Mouse (Mus musculus): Measurements from ENCODE around the gene Kpna6.
"Not testable (repeated sequence)": the region's sequence is repeated elsewhere in the genome, so short reads cannot be mapped to it uniquely, and the experiment has no call there.

The Kpna6 gene

GRCm38 (mm10) chr4:129672083-129672877, at the start of gene Kpna6:
TSS of gene Kpna6 (minus strand) at chr4:129672767.
- peak; percentile 92 for DNase-seq (ENCODE audit: low read depth, low spot score)

GRCm38 (mm10) chr4:129716310-129716709, 43.7 kb upstream of the Kpna6 start:
- no peak for DNase-seq (ENCODE audit: low read depth, low spot score)

GRCm38 (mm10) chr4:129709486-129710129, 37.0 kb upstream of the Kpna6 start:
- no peak for DNase-seq (ENCODE audit: low read depth, low spot score)

DNA sequence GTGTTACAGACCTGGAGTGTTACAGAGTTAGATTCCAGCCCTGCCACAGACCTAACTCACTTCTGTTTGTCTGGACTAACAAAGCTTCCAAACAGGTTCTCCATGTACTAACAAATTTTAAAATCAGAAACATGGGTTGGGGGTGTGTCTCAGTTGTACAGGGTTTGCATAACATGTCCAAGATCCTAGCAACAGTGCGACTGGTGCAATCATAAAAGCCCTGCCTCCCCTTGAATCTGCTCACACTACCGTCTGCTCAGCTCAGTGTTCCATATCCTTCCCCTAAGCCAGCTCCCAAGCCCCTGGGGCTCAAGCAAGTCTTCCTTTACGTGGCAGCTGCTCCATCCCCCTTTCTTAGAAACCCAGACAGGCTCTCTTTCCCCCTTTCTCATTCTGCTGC, 34.2 kb upstream of the Kpna6 start:
- no peak for DNase-seq (ENCODE audit: low read depth, low spot score)

- peak; percentile 90 for DNase-seq (ENCODE audit: low read depth, low spot score)
Measured at GRCm38 (mm10) chr4:129702454-129702853, 29.9 kb upstream of the Kpna6 start.

DNA sequence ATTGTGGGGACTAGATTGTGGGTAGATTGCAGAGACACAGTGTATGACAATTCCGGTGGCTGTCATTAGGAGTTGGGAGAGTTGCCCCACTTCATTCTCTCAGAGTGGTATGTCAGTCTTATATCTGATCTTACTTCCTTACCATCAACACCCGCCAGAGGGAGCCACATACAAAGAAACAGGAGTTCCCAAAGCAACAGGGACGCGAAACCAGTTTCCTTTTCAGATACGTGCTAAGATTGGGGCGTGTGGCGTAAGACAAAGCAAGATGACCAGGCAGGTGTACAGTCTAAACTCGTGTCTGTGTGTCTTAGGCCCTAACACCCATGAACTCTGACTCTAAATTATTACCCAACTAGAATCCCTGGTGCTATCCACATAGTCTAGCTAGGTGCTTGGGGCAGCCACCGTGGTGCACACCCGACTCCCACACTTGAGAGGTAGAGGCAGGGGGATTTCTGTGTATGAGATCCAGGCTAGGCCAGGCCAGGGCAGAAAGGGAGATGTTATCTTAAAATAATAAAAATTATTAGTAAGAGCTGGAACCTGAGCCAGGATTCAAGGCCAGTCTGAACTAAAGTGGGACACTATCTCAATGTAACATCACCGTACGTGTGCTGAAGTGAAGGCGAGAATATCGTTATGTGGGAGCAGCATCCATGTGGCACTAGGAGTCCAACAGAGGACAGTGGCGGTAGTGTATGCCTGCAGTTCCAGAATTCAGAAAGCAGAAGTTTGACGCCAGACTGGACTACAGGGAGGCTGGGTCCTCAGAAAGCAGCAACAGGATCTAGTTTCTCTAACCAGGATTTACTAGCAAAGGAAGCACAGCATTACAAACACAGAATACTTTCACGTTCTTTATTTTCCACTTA, 29.2 kb upstream of the Kpna6 start:
- peak; percentile 89 for DNase-seq (ENCODE audit: low read depth, low spot score)

GRCm38 (mm10) chr4:129700661-129701060, 28.1 kb upstream of the Kpna6 start:
- DNase-seq (ENCODE audit: low read depth, low spot score): not testable (repeated sequence)

- no peak for DNase-seq (ENCODE audit: low read depth, low spot score)
Measured at GRCm38 (mm10) chr4:129700216-129700615, 27.6 kb upstream of the Kpna6 start.

DNA sequence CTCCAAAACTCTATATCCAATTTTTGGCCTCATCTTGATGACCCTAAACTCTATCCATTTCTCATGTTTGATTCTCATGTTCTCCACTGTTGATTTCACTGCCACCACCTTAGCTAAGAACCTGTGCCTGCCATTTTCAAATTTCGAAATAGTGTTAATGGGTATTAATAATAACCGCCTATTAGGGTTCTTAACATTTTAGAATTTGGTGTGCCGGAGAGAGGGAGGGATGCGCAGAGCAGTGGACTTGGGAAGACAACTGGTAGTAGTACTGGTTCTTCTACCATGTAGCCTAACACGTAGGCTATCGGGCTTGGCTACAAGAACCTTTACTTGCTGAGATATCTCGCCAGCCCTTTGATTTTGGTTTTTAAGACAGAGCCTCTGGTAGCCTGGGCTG, 24.6 kb upstream of the Kpna6 start:
- no peak for DNase-seq (ENCODE audit: low read depth, low spot score)

DNA sequence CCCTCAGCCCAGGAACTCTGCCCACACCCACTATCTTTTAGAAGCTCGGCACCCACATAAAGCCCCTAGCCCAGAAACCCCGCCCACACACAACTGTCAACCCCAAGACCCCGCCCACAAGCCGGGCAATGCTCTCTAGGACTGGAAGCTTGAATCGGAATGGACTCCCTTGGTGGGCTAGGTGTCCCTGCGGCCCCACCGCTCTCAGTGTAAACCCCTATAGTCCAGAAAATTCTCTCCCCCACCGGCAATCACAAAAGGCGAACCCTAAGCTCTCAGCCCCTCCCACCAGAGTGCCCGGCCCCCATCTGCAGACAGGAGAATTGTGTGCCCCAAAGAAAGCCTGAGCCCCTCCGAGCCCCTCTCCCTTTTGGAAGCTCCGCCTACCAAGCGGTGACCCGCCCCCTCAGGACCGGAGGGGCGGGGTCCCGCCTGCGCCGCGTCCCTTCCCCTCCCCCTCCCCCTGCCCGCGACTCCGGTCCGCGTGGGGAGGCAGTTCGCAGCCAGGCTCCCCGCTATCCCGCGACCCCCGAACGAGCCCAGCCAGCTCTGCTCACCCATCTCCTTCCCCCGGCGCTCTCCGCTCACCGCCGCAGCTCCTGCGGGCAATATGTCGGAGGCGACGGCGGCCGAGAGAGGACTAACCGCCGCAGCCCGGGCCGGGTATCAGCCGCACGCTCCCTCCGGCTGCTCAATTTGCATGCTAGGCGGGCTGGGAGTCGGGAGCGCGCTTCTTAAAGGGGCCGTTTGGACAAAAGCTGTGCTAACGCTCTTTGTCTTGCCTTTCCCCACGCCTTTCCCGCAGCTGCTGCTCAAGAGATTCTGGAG, 23.8 kb upstream of the Kpna6 start, which contains the start of gene Tmem39b:
Gene Tmem39b, minus strand, starts transcription at position 681 of the 828 bp plus-strand sequence.
- DNase-seq (ENCODE audit: low read depth, low spot score): peak; percentile 92

DNA sequence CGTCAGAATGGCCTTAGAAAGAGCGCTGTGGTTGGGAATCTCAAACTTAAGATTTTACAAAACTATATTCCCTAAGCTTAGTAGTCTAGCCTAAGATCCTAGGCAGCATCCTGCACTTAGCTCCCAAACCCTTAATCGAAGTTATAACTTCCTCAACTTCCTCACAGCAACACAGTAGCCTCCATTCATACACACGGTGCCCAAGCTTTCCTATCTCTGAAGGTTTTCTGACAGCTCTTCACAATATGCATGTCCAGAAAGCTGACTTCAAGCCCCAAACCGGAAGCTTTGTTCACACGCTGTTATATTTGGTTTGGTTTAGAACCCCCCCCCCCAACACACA, 23.2 kb upstream of the Kpna6 start:
- DNase-seq (ENCODE audit: low read depth, low spot score): no peak

- no peak for DNase-seq (ENCODE audit: low read depth, low spot score)
Measured at GRCm38 (mm10) chr4:129684531-129684930, 12.0 kb upstream of the Kpna6 start.

DNA sequence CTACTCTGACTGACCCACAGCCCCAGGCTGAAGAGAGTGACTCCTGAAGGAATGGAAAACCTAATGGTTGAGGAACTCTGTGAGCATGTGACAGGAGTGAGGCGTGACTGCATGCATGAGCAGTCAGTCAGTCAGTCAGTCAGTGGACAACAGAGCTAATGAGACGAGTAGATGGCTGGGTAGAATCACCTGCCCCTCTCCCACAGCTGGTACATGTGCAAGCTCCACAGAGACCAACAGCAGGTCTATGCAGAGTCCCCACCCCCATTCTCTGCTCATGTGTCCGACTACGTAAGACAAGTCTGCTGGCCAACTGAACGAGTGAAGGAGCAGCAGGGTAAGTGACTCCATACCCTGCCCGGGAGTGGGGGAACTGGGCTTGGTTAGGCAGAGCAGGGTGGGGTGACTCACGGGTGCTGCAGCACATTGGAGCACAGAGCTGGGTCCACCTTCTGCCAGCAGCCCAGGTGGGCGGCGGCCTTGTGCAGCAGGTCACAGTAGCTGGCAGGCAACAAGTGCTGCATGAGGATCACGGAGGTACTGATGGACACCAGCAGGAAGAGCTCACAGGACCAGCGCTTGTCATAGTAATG, 11.4 kb upstream of the Kpna6 start:
- DNase-seq (ENCODE audit: low read depth, low spot score): no peak

DNA sequence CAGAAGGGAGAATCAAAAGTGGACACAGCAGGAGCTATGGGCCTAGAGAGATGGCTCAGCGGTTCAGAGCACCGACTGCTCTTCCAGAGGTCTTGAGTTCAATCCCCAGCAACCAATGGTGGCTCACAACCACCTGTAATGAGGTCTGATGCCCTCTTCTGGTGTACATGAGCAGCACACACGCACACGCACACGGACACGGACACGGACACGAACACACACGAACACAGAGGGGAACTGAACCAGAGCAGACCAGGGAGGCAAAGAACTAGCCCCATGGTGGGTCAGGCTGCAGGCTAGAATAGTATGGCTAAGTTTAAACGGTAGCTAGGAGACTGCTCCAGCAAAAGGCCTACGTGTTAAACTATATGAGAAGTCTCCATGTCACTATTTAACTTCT, 9.3 kb upstream of the Kpna6 start:
- no peak for DNase-seq (ENCODE audit: low read depth, low spot score)

DNA sequence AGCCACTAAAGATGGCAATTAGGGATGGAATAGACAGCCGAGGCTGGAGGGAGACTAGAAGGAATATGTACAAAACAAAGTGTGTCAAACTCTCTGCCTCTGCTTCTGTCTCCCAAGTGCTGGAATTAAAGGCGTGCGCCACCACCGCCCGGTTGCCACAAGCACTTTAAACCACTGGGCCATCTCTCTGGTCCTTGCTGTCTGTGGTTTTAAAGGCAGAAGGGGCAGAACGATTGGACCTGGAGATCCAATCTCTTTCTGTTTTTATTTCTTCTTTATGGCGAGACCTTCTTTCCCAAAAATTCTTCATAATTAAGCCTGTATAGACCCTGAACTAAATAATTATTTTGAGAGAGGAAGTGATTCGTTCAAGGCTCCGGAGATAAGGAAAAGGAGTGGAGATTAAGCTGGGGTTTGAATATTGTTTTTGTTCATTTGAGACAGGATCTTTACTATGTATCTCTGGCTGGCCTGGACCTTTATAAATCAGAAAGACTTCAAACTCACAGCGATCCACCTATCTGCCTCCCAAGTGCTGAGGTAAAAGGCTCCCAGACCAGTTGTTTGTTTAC, 397 bp upstream of the Kpna6 start:
- DNase-seq (ENCODE audit: low read depth, low spot score): no peak

DNA sequence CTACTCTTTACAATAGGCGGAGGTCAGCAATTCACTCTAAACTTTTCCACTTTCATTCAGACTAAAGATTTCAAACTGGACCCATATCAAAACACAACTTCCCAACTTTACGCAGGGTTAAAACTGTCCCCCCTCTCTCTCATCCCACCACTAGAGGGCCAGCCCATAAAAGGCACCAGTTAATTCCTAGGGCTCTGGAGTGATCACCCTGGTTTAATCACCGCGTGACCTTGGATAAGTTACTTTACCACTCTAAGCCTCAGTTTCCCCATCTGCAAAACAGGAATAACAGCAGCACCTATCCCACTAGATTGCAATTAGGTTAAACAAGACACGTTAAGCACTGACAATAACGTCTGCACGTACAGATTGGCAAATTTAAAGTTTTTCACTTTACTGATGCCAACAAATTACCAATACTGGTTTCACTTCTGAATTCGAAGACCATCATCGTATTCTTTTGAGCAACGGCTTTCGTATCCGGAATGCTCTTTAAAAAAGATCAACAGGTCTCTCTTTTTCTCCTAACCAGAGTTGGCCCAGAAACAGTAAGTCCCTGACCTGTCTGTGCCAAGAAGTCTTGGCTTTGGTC, 980 bp downstream of the Kpna6 start:
- DNase-seq (ENCODE audit: low read depth, low spot score): peak; percentile 61

DNA sequence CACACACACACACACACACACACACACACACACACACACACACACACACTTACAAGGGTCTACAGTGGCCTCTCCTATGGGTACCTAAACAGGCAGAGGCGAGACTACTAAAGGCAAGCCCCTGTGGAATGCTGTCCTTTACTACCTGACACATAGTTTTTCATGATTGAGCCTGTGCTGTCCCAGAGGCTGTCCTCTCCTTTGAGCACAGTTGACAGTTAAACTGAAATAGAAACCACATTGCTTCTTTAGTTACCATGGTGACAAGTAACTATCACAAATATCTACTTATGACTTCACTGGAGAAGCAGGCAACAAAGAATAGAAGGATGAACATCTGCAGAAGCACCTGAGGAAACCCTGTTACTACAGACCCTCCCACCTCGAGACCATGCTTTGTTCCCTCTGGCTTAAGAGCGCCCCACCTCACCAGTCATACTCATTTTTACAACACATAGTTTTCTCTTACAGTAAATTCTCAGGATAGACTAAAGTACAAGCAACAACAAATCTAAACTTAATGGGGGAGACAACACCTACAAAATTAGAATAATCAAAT, 10.2 kb downstream of the Kpna6 start:
- DNase-seq (ENCODE audit: low read depth, low spot score): no peak

DNA sequence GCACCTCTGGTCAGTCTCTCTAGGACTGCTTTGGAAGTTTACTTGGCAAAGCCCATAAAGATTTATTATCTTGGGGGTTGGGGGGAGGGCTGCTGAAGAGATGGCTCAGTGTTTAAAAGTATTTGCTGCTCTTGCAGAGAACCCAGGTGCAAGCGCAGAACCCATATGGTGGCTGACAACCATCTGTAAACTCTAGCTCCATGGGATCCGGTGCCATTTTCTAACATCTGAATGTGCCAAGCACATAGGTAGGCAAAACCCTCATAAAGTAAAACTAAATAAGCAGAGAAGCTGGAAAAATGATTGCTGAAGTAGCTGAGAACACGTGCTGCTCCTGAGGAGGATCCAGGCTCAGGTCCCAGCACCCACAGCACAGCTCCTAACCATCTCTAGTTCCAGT, 11.0 kb downstream of the Kpna6 start:
- DNase-seq (ENCODE audit: low read depth, low spot score): no peak

DNA sequence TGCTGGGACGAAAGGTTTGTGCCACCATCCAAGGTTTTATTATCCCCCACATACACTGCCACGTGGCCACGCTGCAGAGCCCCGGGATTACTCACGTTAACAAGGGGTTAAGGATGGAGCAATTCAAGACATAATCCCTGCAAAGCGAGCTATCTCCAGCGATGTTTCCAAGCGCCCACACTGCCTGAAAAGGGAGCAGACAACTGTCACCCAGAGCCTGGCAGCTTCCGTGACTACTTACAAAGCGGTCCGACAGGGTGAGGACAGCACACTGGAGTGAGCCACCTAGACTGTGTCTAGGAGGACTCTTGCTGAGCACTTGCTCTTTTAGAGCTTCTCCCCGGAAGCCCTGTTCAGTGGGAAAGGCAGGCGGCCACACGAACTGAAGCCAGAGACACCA, 17.8 kb downstream of the Kpna6 start:
- DNase-seq (ENCODE audit: low read depth, low spot score): no peak

GRCm38 (mm10) chr4:129650359-129650758, 22.2 kb downstream of the Kpna6 start:
- no peak for DNase-seq (ENCODE audit: low read depth, low spot score)

Data from mesoderm, embryonic 11.5 days (tissue).